Comparison of ENCODE assay signal across 8 mouse cellular contexts in the genomic region with DNA sequence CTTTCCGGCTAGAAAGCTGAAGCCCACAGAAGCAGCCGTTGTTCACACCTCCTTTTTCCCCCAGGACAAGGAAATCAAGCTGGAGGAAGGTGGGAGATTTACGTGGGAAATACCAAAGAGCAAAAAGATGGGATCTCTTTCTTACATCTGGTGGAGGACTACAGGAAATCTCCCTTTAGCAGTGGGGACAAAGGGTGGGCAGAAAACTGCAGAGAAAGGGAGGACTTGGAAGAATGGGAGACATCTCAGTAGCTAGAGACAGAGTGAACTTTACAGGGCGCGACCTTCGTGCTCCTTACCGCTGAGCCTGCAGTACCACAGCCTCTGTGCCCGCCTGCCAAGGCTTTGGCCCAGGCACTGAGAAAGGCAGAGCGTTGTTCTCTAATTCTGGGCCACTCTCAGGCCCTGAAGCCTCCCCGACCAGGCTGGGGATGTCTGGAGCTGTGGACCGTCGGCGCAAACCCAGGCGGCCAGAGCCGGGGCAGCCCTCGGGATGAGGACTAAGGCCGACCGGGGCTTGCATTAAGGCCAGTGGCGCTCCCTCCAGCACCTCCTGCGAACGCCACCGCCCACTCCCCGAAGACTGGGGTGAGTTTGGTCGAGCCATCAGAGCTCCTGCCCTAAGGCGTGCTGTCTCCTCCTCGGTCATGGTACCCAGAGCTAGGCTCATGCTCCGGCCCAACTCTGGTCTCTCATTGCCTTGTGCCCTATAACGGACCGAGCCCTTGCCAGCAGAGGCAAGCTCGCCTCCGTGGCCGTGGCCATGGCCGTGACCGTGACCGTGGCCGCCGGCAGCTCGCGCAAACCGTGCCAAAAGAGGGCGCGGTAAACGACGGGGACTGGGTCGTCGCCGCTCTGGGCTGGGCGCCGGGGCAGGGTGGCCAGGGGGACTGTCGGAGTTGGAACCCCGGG. TPM values are rescaled to one million over a fixed set of nuclear protein-coding genes. Genes with fewer than 3 reads are reported as not detected.
A peak's percentile ranks its signal among the peaks of the same experiment; 100 is the strongest.
DNase-seq lines count a peak whose midpoint lies in the region; ATAC-seq lines count a peak whose summit lies in the region.

No protein-coding gene starts in this region.

- peak overlapping the region; percentile 77 for H3K9ac ChIP-seq in heart, embryonic 16.5 days (ENCODE audit: low read length)
- peak overlapping the region; percentile 47; the same call in 1 of the 2 replicates for H3K9ac ChIP-seq in midbrain, embryonic 12.5 days (replicated peaks)

- H3K9me3 ChIP-seq in heart, embryonic 16.5 days (replicated peaks; ENCODE audit: control insufficient read depth, low read length), result no peaks in the 10 kb centered on the region
- no peaks in the 10 kb centered on the region for H3K9me3 ChIP-seq in hindbrain, embryonic 10.5 days
- no peaks in the 10 kb centered on the region for H3K9me3 ChIP-seq in midbrain, embryonic 12.5 days

- DNase-seq in heart, adult 11 months, result no peak
- peak; percentile 60 for DNase-seq in R1 (ENCODE audit: low read depth, low spot score)
- DNase-seq in hindbrain, embryonic 10.5 days (ENCODE audit: low spot score), result peak; percentile 52
- no peak for DNase-seq in right cerebral cortex, postnatal 25 days
- DNase-seq in gastrocnemius, postnatal 25 days, result no peak
- no peak for DNase-seq in left cerebral cortex, adult 18-20 months (ENCODE audit: low spot score in 2 of 2)

- H3K4me2 ChIP-seq in heart, embryonic 16.5 days (ENCODE audit: low read depth, low read length), result peak overlapping the region; percentile 80
- H3K4me2 ChIP-seq in midbrain, embryonic 12.5 days (replicated peaks), result peak overlapping the region; percentile 73

- H3K36me3 ChIP-seq in heart, embryonic 16.5 days (ENCODE audit: control insufficient read depth, insufficient read depth), result no peaks in the 10 kb centered on the region
- H3K36me3 ChIP-seq in hindbrain, embryonic 10.5 days, result no peaks in the 10 kb centered on the region
- H3K36me3 ChIP-seq in midbrain, embryonic 12.5 days, result no peaks in the 10 kb centered on the region

- H3K4me1 ChIP-seq in heart, embryonic 16.5 days (ENCODE audit: control insufficient read depth, insufficient read depth, low read length), result peaks cover 64% of the 10 kb centered on the region
- peaks cover 53% of the 10 kb centered on the region for H3K4me1 ChIP-seq in hindbrain, embryonic 10.5 days (replicated peaks)
- H3K4me1 ChIP-seq in midbrain, embryonic 12.5 days, result peaks cover 45% of the 10 kb centered on the region

- 16% methylated on average over 51 of the region's 51 CpGs for WGBS in heart, embryonic 16.5 days
- 2% methylated on average over 51 of the region's 51 CpGs for WGBS in hindbrain, embryonic 10.5 days
- WGBS in midbrain, embryonic 12.5 days, result 2% methylated on average over 51 of the region's 51 CpGs

- peak overlapping the region; percentile 58 for H3K27ac ChIP-seq in heart, embryonic 16.5 days (ENCODE audit: low read length)
- no peak overlapping the region for H3K27ac ChIP-seq in hindbrain, embryonic 10.5 days
- no peak overlapping the region for H3K27ac ChIP-seq in midbrain, embryonic 12.5 days (replicated peaks)

- peaks cover 44% of the 10 kb centered on the region for H3K27me3 ChIP-seq in heart, embryonic 16.5 days (ENCODE audit: control insufficient read depth, insufficient read depth, low read length)
- peaks cover 98% of the 10 kb centered on the region for H3K27me3 ChIP-seq in hindbrain, embryonic 10.5 days (ENCODE audit: insufficient read depth, poor library complexity, severe bottlenecking)
- H3K27me3 ChIP-seq in midbrain, embryonic 12.5 days, result peaks cover 96% of the 10 kb centered on the region

- ATAC-seq in heart, embryonic 16.5 days (replicated peaks; ENCODE audit: extremely low read depth, insufficient read depth, low FRiP score), result no peak
- peak; percentile 14; the same call in 1 of the 2 replicates for ATAC-seq in midbrain, embryonic 12.5 days (ENCODE audit: low FRiP score, low read depth)

- peak overlapping the region; percentile 65 for H3K4me3 ChIP-seq in heart, embryonic 16.5 days (ENCODE audit: low read length)
- peak overlapping the region; percentile 53 for H3K4me3 ChIP-seq in hindbrain, embryonic 10.5 days
- peak overlapping the region; percentile 45 for H3K4me3 ChIP-seq in midbrain, embryonic 12.5 days

RNA-seq across cellular contexts. Expression of gene Ankrd63, which starts 1.5 kb away (rescaled TPM):
- polyA plus RNA-seq in heart, embryonic 16.5 days (2015; fragmentation: Nextera tagmentation; extraction: Ambion mirVana), result 2.8 and 3.1 TPM in 2 replicates
- polyA plus RNA-seq in hindbrain, embryonic 10.5 days (2016; fragmentation: Nextera tagmentation; extraction: Ambion mirVana), result not detected in 2 replicates
- polyA plus RNA-seq in midbrain, embryonic 12.5 days (2016; fragmentation: Nextera tagmentation; extraction: Ambion mirVana), result not detected in 2 replicates
- total RNA-seq in gastrocnemius, postnatal 25 days (2021), result not detected
- total RNA-seq in left cerebral cortex, adult 18-20 months (2021), result 10 to 100 TPM; 27.5 to 33.7 TPM

RNA-seq across cellular contexts. Expression of gene Plcb2, which starts 26.0 kb away (rescaled TPM):
- polyA plus RNA-seq in heart, embryonic 16.5 days (2015; fragmentation: Nextera tagmentation; extraction: Ambion mirVana), result 3.2 and 3.4 TPM in 2 replicates
- 0.31 and 0.43 TPM in 2 replicates for polyA plus RNA-seq in hindbrain, embryonic 10.5 days (2016; fragmentation: Nextera tagmentation; extraction: Ambion mirVana)
- 0.17 and 0.50 TPM in 2 replicates for polyA plus RNA-seq in midbrain, embryonic 12.5 days (2016; fragmentation: Nextera tagmentation; extraction: Ambion mirVana)
- total RNA-seq in gastrocnemius, postnatal 25 days (2021), result under 1 TPM; 0.15 to 0.16 TPM
- 1 to 10 TPM; 3.0 to 3.1 TPM for total RNA-seq in left cerebral cortex, adult 18-20 months (2021)

RNA-seq across cellular contexts. Expression of gene Pak6, which starts 39.1 kb away (rescaled TPM):
- 9.8 and 11.1 TPM in 2 replicates for polyA plus RNA-seq in heart, embryonic 16.5 days (2015; fragmentation: Nextera tagmentation; extraction: Ambion mirVana)
- polyA plus RNA-seq in hindbrain, embryonic 10.5 days (2016; fragmentation: Nextera tagmentation; extraction: Ambion mirVana), result 0.25 and 0.90 TPM in 2 replicates
- polyA plus RNA-seq in midbrain, embryonic 12.5 days (2016; fragmentation: Nextera tagmentation; extraction: Ambion mirVana), result 4.9 and 5.8 TPM in 2 replicates
- total RNA-seq in gastrocnemius, postnatal 25 days (2021), result under 1 TPM in 1 of 2 experiments, not detected in 1; 0.64 TPM
- 10 to 100 TPM; 79.7 to 86.4 TPM for total RNA-seq in left cerebral cortex, adult 18-20 months (2021)

RNA-seq across cellular contexts. Expression of gene Inafm2, which starts 43.3 kb away (rescaled TPM):
- 45.2 and 47.3 TPM in 2 replicates for polyA plus RNA-seq in heart, embryonic 16.5 days (2015; fragmentation: Nextera tagmentation; extraction: Ambion mirVana)
- 22.1 and 22.9 TPM in 2 replicates for polyA plus RNA-seq in hindbrain, embryonic 10.5 days (2016; fragmentation: Nextera tagmentation; extraction: Ambion mirVana)
- polyA plus RNA-seq in midbrain, embryonic 12.5 days (2016; fragmentation: Nextera tagmentation; extraction: Ambion mirVana), result 25.1 TPM in 2 replicates
- 1 to 10 TPM; 3.6 to 4.9 TPM for total RNA-seq in gastrocnemius, postnatal 25 days (2021)
- 10 to 100 TPM; 48.7 to 49.6 TPM for total RNA-seq in left cerebral cortex, adult 18-20 months (2021)

Comparison
In these comparisons a context has a peak if more than half of its experiments do, and no peak if none do; other contexts are left out.
1. DNase-seq: peak in R1 (single experiment) and hindbrain, embryonic 10.5 days (single experiment); none in heart, adult 11 months (single experiment), right cerebral cortex, postnatal 25 days (single experiment), gastrocnemius, postnatal 25 days (single experiment) and left cerebral cortex, adult 18-20 months (0 of 2).
2. Peak in every context shown above with its lines, with median percentiles within 50 percentile points of each other: H3K4me3 ChIP-seq.